Mouse (Mus musculus): ENCODE measurements around the gene Cxcr5. TPM values are rescaled to one million over a fixed set of nuclear protein-coding genes. Genes with fewer than 3 reads are reported as not detected.

Cxcr5 gene
- total RNA-seq, 2 experiments from 2014 or later = not detected

GRCm38 (mm10) chr9:44537625-44538301 lies 23.9 kb downstream of the Cxcr5 start:
- no peak for DNase-seq

DNA sequence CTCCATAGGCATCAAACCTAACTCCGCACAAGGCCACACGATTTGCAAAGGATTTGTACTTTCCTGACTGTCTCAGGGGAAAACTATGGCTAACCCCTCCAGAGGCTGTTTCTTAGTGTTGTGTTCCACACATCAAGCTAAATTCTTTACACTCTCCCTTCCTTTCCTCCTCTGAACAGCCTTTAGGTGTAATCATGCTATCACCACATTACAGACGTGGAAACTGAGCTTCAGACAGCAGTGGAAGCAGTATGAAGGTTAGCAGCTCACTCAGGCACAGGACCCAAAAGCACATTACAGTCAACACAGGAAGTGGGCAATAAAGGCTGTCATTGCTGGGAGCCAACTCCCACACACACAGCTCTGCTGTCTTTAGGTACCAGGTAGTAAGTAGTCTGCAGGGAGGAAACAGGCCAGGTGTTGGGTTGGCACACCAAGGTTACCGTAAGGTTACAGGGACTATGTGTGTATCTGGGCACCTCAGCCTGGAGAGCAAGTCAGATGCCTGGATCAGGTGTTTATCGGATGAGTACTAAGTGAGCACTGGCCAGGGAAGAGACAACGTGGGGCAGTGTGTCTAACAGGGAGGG lies 28.6 kb downstream of the Cxcr5 start:
- DNase-seq = no peak

GRCm38 (mm10) chr9:44528340-44528739 lies 33.3 kb downstream of the Cxcr5 start:
- no peak for DNase-seq

DNA sequence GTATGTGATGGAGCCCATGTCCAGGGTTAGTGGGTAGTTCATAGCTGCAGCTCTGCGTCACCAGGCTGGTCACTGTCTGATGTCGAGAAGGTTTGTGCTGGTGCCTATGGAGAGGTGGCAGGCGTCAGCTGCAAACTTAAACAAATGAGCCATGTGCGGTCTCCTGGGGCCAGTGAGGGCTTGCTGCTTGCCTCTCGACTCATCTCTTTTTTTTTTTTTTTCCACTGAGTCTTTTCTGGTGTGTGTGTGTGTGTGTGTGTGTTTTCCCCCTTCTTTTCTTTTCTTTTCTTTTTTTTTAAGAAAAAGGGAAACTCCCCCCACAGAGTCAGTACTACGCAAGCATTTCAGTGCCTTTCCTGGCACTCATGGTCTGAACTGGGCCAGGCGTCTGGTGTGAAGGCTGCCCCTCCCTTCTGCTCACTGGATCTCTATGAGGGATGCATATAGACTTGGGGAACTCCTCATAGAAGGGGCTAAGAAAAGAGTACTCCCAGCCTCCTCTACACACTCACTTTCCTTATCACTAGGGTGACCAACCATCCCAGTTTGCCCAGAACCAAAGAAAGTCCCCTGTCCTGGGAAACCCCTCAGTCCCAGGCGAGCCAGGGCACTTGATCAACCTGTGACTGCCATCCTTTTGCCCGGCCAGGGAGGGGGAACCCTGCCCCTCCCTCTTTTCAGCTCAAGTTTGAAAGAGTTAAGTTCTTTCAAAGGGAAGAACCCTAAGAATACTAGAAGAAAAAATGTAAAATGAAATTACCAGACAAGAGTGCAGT lies 35.2 kb downstream of the Cxcr5 start:
- DNase-seq = no peak

GRCm38 (mm10) chr9:44525589-44525988 lies 36.1 kb downstream of the Cxcr5 start:
- DNase-seq = no peak

- DNase-seq = no peak
Observed at GRCm38 (mm10) chr9:44525001-44525400, 36.7 kb downstream of the Cxcr5 start.

DNA sequence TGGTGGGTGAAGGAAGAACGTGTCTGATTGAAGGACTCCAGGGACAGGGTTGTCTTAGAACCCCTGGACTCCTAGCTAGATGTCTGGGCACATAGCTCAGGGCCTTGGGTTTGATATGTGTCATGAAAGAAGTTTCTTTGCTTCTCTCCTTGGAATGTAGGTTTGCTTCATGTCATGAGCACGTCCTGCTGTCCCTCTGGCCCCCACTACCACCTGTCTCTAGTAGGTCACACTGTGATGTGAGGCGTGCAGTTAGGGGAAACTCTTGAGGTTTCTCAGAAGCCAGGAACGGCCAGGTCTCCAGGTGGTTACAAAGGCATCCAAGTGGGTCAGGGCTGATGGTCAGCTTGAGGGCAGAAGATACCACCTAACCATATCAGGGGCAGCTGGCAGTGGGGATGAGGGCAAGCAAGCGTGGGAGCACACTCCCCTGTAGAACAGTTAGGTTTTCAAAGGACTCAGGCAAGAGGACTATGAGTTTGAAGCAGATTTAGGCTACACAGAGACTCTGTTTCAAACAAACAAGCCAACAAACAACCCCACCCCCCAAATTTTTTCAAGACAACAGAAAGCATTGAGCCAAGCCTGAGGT lies 37.3 kb downstream of the Cxcr5 start:
- no peak for DNase-seq

DNA sequence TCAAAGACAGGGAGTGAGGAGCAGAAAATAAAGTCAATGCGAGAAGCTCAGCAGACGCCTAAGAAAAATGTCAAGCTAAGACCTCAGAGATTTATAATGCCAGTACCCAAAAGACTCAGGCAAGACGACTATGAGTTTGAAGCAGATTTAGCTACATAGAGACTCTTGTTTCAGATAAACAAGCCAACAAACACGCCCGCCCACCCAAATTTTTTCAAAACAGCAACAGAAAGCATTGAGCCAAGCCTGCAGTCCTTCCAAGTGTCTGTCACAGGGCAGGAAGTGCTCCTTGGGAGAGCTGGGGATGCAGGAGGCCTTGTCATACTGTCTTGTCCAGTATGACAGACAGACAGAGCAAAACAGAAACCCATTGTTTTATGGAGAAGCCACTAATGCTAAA lies 38.0 kb downstream of the Cxcr5 start:
- no peak for DNase-seq

GRCm38 (mm10) chr9:44521927-44522326 lies 39.8 kb downstream of the Cxcr5 start:
- no peak for DNase-seq

DNA sequence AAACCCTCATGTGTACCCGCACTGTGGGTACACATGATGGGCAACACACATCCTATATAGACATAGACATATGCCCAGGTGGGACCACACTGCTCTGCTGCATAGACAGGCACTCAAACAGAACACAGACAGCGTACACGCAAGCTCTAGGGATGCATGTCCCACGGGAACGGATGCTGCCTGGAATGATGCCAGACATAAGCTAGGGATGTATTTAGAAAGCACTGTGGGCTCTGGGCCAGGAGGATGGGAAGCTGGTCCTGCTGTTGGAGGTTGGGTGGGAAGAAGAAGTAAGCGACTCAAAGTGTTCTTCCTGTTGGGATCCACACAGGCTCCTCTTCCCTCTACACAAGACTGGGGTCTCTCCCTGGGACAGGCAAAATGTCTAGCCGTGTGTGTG lies 43.6 kb downstream of the Cxcr5 start:
- no peak for DNase-seq

DNA sequence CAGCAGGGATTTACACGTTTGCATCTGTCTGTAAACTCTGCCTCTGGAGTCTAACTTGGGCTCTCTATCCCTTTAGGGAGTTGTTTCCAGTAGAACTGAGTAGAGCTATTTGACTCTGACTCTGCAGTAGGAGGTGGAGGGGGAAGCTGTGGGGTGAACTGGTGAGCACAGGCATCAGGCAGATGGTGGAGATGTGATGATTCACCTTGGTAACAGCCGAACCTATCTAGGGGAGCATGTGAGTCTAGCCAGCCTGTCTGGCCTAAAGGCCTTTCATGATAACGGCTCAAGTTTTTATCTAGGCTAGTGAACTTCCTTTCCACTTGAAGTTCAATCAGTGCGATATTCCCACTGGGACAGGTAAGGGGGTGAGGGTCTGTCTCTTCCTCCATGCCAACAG lies 44.3 kb downstream of the Cxcr5 start:
- DNase-seq = no peak

GRCm38 (mm10) chr9:44515891-44516290 lies 45.8 kb downstream of the Cxcr5 start:
- DNase-seq = no peak

DNA sequence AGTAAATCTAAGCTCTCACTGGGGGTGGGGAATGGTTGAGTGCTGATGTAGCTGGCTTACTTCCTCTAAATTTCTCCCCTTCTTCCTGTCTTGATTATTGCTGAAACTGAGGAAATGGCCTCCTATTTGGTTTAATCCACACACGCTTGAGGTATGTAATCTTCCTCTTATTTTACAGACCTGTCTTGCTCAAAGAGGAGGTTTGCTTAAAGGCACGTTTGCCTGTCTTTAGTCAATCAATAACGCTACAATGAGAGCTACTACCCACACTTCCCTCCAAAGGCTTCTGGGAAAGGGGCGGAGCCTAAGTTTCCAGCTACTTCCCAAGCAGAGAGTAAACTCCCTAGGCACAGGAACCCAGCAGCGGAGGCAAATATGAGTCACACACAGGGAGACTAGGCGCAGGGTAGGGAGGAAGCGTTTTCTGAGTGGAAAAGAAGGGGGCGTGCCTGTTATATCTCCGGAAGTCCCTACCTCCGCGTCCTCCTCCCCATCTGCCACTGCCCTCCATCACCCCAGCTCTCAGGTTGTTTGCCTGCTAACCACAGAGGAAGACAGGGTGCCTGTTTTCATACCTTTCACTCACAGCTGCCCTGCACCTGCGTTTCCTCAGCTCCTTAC lies 46.4 kb downstream of the Cxcr5 start:
- DNase-seq = no peak

- no peak for DNase-seq
Observed at GRCm38 (mm10) chr9:44514147-44514546, 47.5 kb downstream of the Cxcr5 start.

DNA sequence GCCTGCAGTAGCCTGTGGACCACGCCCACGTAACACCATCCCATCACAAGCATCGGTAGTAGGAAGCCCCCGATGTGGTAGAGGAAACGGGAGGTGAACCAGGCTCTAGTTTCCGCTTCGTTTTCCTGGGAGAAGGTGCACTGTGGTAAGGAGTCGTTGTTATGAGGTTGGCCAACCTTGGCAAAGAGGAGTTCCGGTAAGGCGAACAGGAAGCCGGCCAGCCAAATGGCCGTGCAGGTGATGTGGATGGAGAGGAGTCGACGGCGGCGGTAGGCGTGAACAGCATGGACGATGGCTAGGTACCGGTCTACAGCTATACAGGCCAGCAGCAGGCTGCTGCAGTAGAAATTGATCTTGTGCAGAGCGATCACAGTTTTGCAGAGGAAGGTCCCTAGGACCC lies 48.1 kb downstream of the Cxcr5 start:
- DNase-seq = no peak

GRCm38 (mm10) chr9:44513121-44513520 lies 48.6 kb downstream of the Cxcr5 start:
- no peak for DNase-seq

DNA sequence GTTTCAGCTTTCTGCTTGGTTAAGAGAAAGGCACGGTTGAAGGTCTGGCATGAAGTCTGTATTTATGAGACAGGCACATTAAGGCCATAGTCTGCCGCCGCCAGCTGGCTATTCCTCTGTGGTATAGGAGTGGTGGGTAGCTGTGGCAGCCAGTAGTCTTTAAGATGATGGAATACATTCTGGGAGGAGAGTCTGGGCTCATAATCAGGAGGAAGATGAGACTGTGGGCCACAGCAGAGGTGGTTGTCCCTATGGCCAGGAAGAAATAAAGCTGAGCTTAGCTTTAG lies 49.0 kb downstream of the Cxcr5 start:
- no peak for DNase-seq

- DNase-seq = no peak
Observed at GRCm38 (mm10) chr9:44511935-44512716, 49.6 kb downstream of the Cxcr5 start.

- DNase-seq = no peak
Observed at GRCm38 (mm10) chr9:44510872-44511601, 50.6 kb downstream of the Cxcr5 start.

GRCm38 (mm10) chr9:44510355-44510871 lies 51.3 kb downstream of the Cxcr5 start:
- no peak for DNase-seq

All from gastrocnemius, postnatal 10 days (tissue).